Mouse (Mus musculus): ENCODE results near the gene Prss34. TPM values are rescaled to one million over a fixed set of nuclear protein-coding genes. Genes with fewer than 3 reads are reported as not detected.

The Prss34 gene
- polyA plus RNA-seq, 1 experiment = 0.11 TPM

DNA sequence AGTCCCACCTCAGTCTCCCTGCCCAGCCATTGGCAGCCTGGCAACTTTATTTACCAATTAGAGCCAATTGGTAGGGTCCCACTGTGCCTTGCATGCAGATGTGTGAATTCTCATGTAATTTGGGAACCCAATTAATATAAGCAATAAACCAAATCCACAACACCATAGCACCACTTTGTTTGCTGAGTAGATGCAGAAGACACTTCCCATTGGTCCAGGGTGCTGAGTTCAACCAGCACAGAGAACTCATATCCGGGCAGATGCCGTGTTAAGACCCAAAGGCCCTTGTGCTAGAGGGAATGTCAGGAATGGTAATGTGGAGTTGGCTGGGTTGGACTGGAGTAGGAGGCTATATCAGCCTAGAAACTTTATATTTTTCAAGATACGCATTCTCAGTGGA, 22.4 kb upstream of the Prss34 start:
- TF ChIP-seq CTCF (IDR thresholded peaks at IDR 0.05; ENCODE audit: control insufficient read depth, insufficient read depth, insufficient replicate concordance, low read depth, low read length) (no peak), POLR2A (IDR thresholded peaks at IDR 0.05; ENCODE audit: control insufficient read depth, low read depth, low read length) (no peak)
- Histone ChIP-seq H3K27me3 (ENCODE audit: control insufficient read depth, insufficient read depth, low read length) (no peaks in the 10 kb centered on the region), H3K4me1 (ENCODE audit: control insufficient read depth, insufficient read depth, low read length) (peaks cover 7% of the 10 kb centered on the region), H3K36me3 (ENCODE audit: control insufficient read depth, insufficient read depth, low read length) (no peaks in the 10 kb centered on the region), H3K4me3 (ENCODE audit: control insufficient read depth, low read depth, low read length) (no peak overlapping the region), H3K27ac (ENCODE audit: control insufficient read depth, insufficient read depth, low read depth, low read length) (no peak overlapping the region)

DNA sequence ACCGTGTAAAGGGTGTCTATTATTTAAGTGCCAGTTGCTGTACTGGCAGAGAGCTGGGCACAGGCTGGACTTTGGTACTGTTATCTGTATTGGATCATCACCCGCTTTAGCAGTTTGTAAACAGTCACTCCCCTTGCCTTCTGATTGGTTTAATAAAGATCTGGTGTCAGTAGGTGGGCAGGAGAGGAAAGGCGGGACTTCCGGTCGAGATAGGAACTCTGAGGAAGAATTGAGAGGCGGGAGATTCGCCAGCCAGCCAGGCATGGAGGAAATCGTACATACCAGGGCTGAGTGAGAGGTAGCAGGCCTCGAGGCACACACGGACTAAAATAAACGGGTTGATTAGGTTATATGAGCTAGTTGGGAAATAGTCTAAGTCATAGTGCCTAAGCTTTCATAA, 16.1 kb upstream of the Prss34 start:
- Histone ChIP-seq H3K36me3 (ENCODE audit: control insufficient read depth, insufficient read depth, low read length) (no peaks in the 10 kb centered on the region), H3K4me1 (ENCODE audit: control insufficient read depth, insufficient read depth, low read length) (no peaks in the 10 kb centered on the region), H3K27ac (ENCODE audit: control insufficient read depth, insufficient read depth, low read depth, low read length) (no peak overlapping the region), H3K27me3 (ENCODE audit: control insufficient read depth, insufficient read depth, low read length) (no peaks in the 10 kb centered on the region), H3K4me3 (ENCODE audit: control insufficient read depth, low read depth, low read length) (peak overlapping the region; percentile 3; the same call in 1 of the 2 replicates)
- TF ChIP-seq POLR2A (IDR thresholded peaks at IDR 0.05; ENCODE audit: control insufficient read depth, low read depth, low read length) (no peak), CTCF (IDR thresholded peaks at IDR 0.05; ENCODE audit: control insufficient read depth, insufficient read depth, insufficient replicate concordance, low read depth, low read length) (no peak)

DNA sequence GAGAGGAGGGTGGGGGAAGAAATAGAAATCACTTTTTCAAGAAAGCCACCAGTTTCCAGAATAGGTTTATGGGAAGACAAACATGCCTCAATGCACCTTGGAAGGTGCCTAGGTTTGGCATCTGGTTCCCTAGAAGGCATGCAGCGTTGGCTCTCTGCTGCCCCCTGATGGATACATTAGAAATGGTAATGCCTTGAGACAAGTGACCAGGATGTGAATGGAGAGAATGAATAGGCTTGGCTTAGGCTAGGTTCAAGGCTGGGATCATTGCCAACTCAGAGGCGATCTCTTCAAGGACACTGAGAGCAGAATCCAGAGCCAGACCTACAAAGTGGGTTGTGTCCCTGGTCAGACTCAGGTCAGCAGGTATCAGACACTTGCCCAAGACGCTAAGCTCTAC, 13.2 kb upstream of the Prss34 start:
- no peak for TF ChIP-seq POLR2A (IDR thresholded peaks at IDR 0.05; ENCODE audit: control insufficient read depth, low read depth, low read length)
- peak; percentile 80; the same call in 1 of the 2 replicates for TF ChIP-seq CTCF (IDR thresholded peaks at IDR 0.05; ENCODE audit: control insufficient read depth, insufficient read depth, insufficient replicate concordance, low read depth, low read length)

DNA sequence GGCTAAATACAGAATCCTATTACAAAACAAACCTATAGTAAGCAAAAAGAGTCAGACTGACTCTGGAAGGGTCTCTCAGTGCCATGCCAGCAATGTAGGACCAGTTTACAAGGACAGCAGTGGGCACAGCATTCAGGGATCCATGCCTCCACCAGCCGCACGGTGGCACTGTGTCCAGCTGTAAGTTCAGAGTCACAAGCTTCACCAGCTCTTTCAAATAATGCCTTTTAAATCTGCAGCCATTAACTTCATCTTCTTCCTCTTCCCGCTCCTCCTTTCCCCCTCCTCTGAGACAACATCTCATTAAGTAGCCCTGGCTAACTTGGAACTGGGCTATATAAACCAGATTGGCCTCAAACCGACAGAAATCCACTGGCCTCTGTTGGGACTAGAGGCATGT, 9.4 kb upstream of the Prss34 start:
- Histone ChIP-seq H3K27me3 (ENCODE audit: control insufficient read depth, insufficient read depth, low read length) (no peaks in the 10 kb centered on the region), H3K36me3 (ENCODE audit: control insufficient read depth, insufficient read depth, low read length) (no peaks in the 10 kb centered on the region), H3K4me3 (ENCODE audit: control insufficient read depth, low read depth, low read length) (no peak overlapping the region), H3K27ac (ENCODE audit: control insufficient read depth, insufficient read depth, low read depth, low read length) (no peak overlapping the region), H3K4me1 (ENCODE audit: control insufficient read depth, insufficient read depth, low read length) (no peaks in the 10 kb centered on the region)
- TF ChIP-seq CTCF (IDR thresholded peaks at IDR 0.05; ENCODE audit: control insufficient read depth, insufficient read depth, insufficient replicate concordance, low read depth, low read length) = peak; percentile 60; the same call in 1 of the 2 replicates
- no peak for TF ChIP-seq POLR2A (IDR thresholded peaks at IDR 0.05; ENCODE audit: control insufficient read depth, low read depth, low read length)

More for the DNA sequence above, 13.2 kb upstream of the Prss34 start:
- no peaks in the 10 kb centered on the region for H3K36me3 ChIP-seq (ENCODE audit: control insufficient read depth, insufficient read depth, low read length)
- H3K27me3 ChIP-seq (ENCODE audit: control insufficient read depth, insufficient read depth, low read length) = no peaks in the 10 kb centered on the region
- no peak overlapping the region for H3K4me3 ChIP-seq (ENCODE audit: control insufficient read depth, low read depth, low read length)
- H3K27ac ChIP-seq (ENCODE audit: control insufficient read depth, insufficient read depth, low read depth, low read length) = no peak overlapping the region
- no peaks in the 10 kb centered on the region for H3K4me1 ChIP-seq (ENCODE audit: control insufficient read depth, insufficient read depth, low read length)

DNA sequence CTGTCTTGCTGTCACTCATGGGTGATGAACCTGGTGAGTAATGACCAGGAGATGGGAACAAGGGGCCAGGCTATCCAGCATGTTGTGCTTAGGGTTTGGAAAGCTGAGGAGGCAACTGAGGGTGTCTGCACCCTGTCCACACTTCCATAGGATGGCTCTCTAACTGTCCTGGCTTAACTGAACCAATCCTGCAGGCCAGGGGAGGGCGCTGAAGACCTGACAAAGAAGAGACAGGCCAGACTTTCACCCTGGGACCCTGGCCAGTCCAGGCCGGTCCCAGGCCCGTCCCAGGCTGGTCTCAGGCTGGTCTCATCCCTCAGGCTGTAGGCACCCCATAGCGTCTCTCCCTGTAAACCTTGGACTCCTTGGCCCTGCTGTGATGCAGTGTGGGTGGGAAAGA, 7.8 kb upstream of the Prss34 start:
- Histone ChIP-seq H3K27ac (ENCODE audit: control insufficient read depth, insufficient read depth, low read depth, low read length) (no peak overlapping the region), H3K4me3 (ENCODE audit: control insufficient read depth, low read depth, low read length) (no peak overlapping the region), H3K36me3 (ENCODE audit: control insufficient read depth, insufficient read depth, low read length) (no peaks in the 10 kb centered on the region), H3K27me3 (ENCODE audit: control insufficient read depth, insufficient read depth, low read length) (no peaks in the 10 kb centered on the region), H3K4me1 (ENCODE audit: control insufficient read depth, insufficient read depth, low read length) (no peaks in the 10 kb centered on the region)
- TF ChIP-seq CTCF (IDR thresholded peaks at IDR 0.05; ENCODE audit: control insufficient read depth, insufficient read depth, insufficient replicate concordance, low read depth, low read length) = no peak
- TF ChIP-seq POLR2A (IDR thresholded peaks at IDR 0.05; ENCODE audit: control insufficient read depth, low read depth, low read length) = no peak

DNA sequence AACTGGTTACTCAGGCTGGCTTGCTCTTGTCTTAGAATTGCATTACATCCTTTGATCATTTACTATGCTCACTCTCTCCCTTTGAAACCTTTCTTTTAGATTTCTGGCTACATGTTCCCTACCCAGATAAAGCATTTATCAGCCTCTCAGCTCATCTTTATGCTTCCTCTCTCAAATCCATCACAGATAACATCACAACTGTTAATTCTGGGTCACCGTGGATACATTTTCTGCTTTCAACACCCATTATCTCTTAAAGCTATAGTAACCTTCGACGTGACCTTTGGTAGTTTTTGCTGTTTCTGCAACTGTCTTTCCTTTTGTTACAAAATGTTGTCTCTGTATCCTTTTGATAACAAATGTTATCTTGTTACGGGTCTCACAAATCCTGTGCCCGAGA, 4.7 kb upstream of the Prss34 start:
- no peak overlapping the region for H3K27ac ChIP-seq (ENCODE audit: control insufficient read depth, insufficient read depth, low read depth, low read length)
- no peak for TF ChIP-seq POLR2A (IDR thresholded peaks at IDR 0.05; ENCODE audit: control insufficient read depth, low read depth, low read length)
- TF ChIP-seq CTCF (IDR thresholded peaks at IDR 0.05; ENCODE audit: control insufficient read depth, insufficient read depth, insufficient replicate concordance, low read depth, low read length) = no peak
- no peak overlapping the region for H3K4me3 ChIP-seq (ENCODE audit: control insufficient read depth, low read depth, low read length)
- no peaks in the 10 kb centered on the region for H3K36me3 ChIP-seq (ENCODE audit: control insufficient read depth, insufficient read depth, low read length)
- H3K27me3 ChIP-seq (ENCODE audit: control insufficient read depth, insufficient read depth, low read length) = no peaks in the 10 kb centered on the region
- H3K4me1 ChIP-seq (ENCODE audit: control insufficient read depth, insufficient read depth, low read length) = no peaks in the 10 kb centered on the region

DNA sequence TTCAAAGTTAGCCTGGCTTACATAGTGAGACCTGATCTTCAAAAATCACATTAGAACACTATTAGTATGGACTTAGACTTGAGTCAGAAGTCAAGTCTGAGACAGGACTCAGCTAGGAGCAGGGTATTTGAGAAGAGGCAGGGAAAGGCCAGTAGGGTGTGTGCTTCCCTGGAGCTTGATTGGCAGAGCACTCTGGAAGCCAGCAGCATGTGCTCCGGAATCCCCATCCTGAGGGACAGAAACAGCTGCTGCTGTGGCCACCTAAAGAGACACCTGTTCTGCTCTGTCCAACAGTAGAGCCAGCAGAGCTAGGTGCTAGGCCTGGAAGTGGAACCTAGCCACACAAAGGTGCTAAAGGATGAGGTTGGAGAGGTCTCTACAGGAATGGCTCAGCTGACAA, 4.1 kb upstream of the Prss34 start:
- H3K27me3 ChIP-seq (ENCODE audit: control insufficient read depth, insufficient read depth, low read length) = no peaks in the 10 kb centered on the region
- H3K4me1 ChIP-seq (ENCODE audit: control insufficient read depth, insufficient read depth, low read length) = no peaks in the 10 kb centered on the region
- no peak for TF ChIP-seq CTCF (IDR thresholded peaks at IDR 0.05; ENCODE audit: control insufficient read depth, insufficient read depth, insufficient replicate concordance, low read depth, low read length)
- TF ChIP-seq POLR2A (IDR thresholded peaks at IDR 0.05; ENCODE audit: control insufficient read depth, low read depth, low read length) = no peak
- no peak overlapping the region for H3K27ac ChIP-seq (ENCODE audit: control insufficient read depth, insufficient read depth, low read depth, low read length)
- H3K4me3 ChIP-seq (ENCODE audit: control insufficient read depth, low read depth, low read length) = no peak overlapping the region
- no peaks in the 10 kb centered on the region for H3K36me3 ChIP-seq (ENCODE audit: control insufficient read depth, insufficient read depth, low read length)

DNA sequence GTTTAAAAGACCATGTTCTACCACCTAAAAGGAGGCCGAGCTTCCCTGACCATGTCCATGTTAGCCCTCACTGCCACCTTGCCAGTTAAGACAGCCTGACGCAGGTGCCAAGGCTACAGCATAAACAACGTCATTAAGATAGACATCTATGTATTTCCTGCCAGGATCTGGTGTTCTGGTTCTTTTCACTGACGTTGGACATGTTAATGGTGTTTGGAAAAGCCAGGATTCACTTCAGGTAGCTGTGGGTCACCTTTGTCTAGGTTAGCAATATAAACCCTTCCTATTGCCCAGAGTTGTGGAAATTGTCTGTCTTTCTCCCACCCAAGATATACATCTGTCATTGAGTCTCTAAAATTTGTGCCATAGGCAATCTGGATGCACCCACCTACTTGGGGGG, 10.2 kb downstream of the Prss34 start, which contains the start of gene Prss28:
TSS of gene Prss28 (plus strand) at position 301 of the 400 bp plus-strand sequence.
- Histone ChIP-seq H3K36me3 (ENCODE audit: control insufficient read depth, insufficient read depth, low read length) (no peaks in the 10 kb centered on the region), H3K4me1 (ENCODE audit: control insufficient read depth, insufficient read depth, low read length) (no peaks in the 10 kb centered on the region), H3K27me3 (ENCODE audit: control insufficient read depth, insufficient read depth, low read length) (no peaks in the 10 kb centered on the region), H3K27ac (ENCODE audit: control insufficient read depth, insufficient read depth, low read depth, low read length) (no peak within 1 kb of the TSS), H3K4me3 (ENCODE audit: control insufficient read depth, low read depth, low read length) (no peak within 1 kb of the TSS)
- TF ChIP-seq POLR2A (IDR thresholded peaks at IDR 0.05; ENCODE audit: control insufficient read depth, low read depth, low read length) (no peak), CTCF (IDR thresholded peaks at IDR 0.05; ENCODE audit: control insufficient read depth, insufficient read depth, insufficient replicate concordance, low read depth, low read length) (no peak)

Measured in testis, adult 2 months (tissue).